Mouse (Mus musculus): ENCODE measurements around the gene Ccr1l1.

The Ccr1l1 gene

DNA sequence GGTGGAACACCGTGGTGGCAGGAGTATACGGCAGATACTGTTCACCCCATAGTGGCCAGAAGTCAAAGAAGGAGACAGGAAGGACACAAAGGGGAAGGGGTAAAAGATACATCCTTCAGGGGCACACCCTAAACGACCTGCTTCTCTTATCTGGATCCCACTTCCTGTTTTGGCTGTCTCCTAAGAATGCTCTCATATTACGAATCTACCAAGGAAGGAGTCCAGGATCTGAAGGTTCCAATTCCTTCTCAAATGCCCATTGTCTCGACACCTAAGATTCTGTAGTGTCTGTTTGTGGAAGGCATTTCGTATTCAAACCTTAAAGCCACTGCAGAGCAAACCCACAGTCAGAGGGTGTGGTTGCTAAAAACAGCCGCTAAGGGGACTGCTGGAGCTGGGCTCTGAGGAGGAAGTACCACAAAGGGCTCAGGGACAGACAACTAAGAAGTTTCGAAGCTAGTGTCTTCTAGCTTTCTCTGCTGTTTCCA is 49.4 kb downstream of the Ccr1l1 start:
- DNase-seq (ENCODE audit: low read depth, low spot score) = peak; percentile 84

- DNase-seq (ENCODE audit: low read depth, low spot score) = no peak
These were observed 50.0 kb downstream of the Ccr1l1 start for GRCm38 (mm10) chr9:123928118-123928758.

DNA sequence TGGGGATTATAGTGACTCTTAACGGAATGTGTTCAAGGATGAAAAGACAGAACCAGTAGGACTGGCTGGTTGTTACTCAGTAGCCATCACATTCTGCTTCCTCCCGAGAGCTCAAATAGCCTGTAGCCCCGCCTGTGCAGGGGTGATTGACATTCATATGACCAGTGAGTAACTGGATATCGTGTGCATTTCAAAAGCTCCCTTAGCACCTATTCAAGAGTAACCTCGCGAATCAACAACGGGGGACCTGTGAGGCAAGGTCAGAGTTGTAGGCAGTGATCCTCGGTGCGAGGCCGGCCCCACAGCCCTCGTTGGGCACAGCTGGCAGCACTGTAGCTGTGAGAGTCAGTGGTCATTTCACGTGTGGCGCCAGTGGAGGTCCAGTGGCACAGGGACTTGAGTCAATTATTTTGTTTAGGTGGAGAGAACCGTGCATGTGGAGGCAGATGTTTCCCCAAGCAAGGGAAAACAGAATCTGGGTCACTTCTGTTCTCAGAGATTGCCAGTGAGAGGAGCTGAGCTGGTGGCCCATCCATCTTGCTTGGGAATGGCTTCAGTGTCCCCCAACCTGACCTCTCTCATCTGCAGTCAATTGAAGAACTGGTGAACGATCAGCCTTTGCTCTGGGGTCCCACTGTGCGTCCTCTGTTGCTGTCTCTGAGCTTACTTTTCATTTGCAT is 50.8 kb downstream of the Ccr1l1 start:
- peak; percentile 70 for DNase-seq (ENCODE audit: low read depth, low spot score)

All from ZHBTc4 (cell line).